Mouse (Mus musculus): ENCODE measurements at regions not wholly inside any gene's neighbourhood (a gene's known extent, or its start where the extent isn't known, plus 50 kb on each side); places are given as distances from the start of the nearest gene placed in this dataset.

DNA sequence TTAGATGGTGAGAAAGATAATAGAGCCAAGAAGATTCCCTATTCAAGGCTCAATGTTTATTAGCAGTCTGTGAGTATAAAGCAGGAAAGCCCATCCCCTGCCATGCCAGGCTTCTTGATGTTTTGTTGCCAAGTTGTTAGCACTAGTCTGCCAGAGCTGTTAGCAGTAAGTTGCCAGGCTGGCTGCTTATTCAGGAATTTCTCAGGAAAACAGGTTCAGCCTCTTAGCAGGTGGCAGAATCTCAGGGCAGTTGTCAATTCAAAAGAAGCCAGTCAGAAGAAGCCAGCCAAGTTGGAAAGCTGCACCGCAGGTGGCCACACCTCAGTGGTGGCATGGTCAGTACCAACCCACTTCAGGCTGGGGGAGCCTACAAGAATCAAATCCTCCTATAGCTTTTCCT lies 221.6 kb downstream of the Zpld1 start:
- ATAC-seq (ENCODE audit: insufficient number of reproducible peaks, insufficient read depth, low FRiP score, low read depth) = no peak
- Histone ChIP-seq H3K4me1 (ENCODE audit: control insufficient read depth in 2 of 2, insufficient read depth in 2 of 2, low read length in 2 of 2) (no peaks in the 10 kb centered on the region), H3K27ac (replicated peaks in 1 of 2; ENCODE audit: control insufficient read depth in 1 of 2, insufficient read depth in 1 of 2, low read depth in 2 of 2, low read length in 2 of 2) (no peak overlapping the region), H3K4me3 (ENCODE audit: control insufficient read depth in 1 of 2, insufficient read depth in 1 of 2, low read depth in 1 of 2, low read length in 2 of 2) (no peak overlapping the region), H3K9ac (ENCODE audit: low read length) (no peak overlapping the region), H3K36me3 (ENCODE audit: control insufficient read depth, insufficient read depth, low read length) (no peaks in the 10 kb centered on the region), H3K27me3 (ENCODE audit: control insufficient read depth, insufficient read depth, low read length) (no peaks in the 10 kb centered on the region), H3K4me2 (ENCODE audit: low read length) (no peak overlapping the region), H3K9me3 (ENCODE audit: control insufficient read depth, low read length) (no peaks in the 10 kb centered on the region)
- 58% methylated on average over 1 of the region's 1 CpGs for WGBS

DNA sequence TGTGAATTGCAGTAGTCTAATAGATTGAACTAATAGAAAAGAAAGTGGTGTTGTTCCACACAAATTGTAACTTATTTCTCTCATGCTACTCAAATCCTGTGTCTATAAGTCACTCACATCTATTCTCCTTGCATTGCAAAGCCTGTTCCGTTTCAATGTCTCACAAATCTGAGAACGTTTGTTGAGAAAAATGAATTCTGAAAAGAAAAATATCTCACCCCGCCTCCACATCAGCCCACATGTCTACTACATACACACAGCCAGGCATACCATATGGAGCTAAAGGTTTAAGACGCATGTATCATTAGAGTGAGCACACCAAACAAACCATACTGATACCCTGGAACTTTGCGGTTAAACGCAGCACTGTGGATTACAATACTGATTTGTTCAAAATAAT lies 258.0 kb downstream of the Zpld1 start:
- 84% methylated on average over 6 of the region's 6 CpGs for WGBS
- Histone ChIP-seq H3K27ac (replicated peaks in 1 of 2; ENCODE audit: control insufficient read depth in 1 of 2, insufficient read depth in 1 of 2, low read depth in 2 of 2, low read length in 2 of 2) (no peak overlapping the region), H3K4me1 (ENCODE audit: control insufficient read depth in 2 of 2, insufficient read depth in 2 of 2, low read length in 2 of 2) (no peaks in the 10 kb centered on the region), H3K4me3 (ENCODE audit: control insufficient read depth in 1 of 2, insufficient read depth in 1 of 2, low read depth in 1 of 2, low read length in 2 of 2) (no peak overlapping the region), H3K9ac (ENCODE audit: low read length) (no peak overlapping the region), H3K36me3 (ENCODE audit: control insufficient read depth, insufficient read depth, low read length) (no peaks in the 10 kb centered on the region), H3K27me3 (ENCODE audit: control insufficient read depth, insufficient read depth, low read length) (no peaks in the 10 kb centered on the region), H3K4me2 (ENCODE audit: low read length) (no peak overlapping the region), H3K9me3 (ENCODE audit: control insufficient read depth, low read length) (no peaks in the 10 kb centered on the region)
- no peak for ATAC-seq (ENCODE audit: insufficient number of reproducible peaks, insufficient read depth, low FRiP score, low read depth)

DNA sequence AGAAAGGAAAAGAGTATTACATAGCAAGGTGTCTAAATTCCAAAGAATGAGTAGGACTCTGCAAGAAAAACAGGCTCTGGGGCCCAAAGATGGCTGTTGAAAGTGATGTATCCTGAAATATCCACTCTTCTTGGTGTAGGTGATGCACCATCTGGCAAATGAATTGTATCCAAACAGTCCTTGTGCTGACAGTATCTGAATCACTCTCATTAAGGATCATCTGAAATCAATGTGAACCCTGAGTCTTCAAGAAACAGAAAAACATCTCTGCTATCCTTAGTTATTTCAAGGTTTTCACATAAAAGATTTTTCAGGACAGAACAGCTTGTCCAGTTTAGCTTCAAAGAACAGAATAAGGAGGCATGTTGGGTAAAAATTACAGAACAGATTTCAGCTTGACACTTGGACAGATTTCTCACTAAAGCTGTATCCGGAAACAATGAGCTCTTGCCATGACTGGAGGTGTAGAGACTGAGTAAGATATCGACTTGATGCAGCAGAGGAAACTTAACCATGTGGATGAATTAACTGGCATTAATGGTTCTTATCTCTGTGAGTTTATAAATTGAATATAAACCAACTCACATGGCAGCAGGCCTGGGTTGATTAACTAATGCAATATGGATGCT lies 296.0 kb downstream of the Zpld1 start:
- Histone ChIP-seq H3K4me3 (ENCODE audit: control insufficient read depth in 1 of 2, insufficient read depth in 1 of 2, low read depth in 1 of 2, low read length in 2 of 2) (no peak overlapping the region), H3K9me3 (ENCODE audit: control insufficient read depth, low read length) (no peaks in the 10 kb centered on the region), H3K27ac (replicated peaks in 1 of 2; ENCODE audit: control insufficient read depth in 1 of 2, insufficient read depth in 1 of 2, low read depth in 2 of 2, low read length in 2 of 2) (no peak overlapping the region), H3K9ac (ENCODE audit: low read length) (no peak overlapping the region), H3K27me3 (ENCODE audit: control insufficient read depth, insufficient read depth, low read length) (no peaks in the 10 kb centered on the region), H3K36me3 (ENCODE audit: control insufficient read depth, insufficient read depth, low read length) (no peaks in the 10 kb centered on the region), H3K4me2 (ENCODE audit: low read length) (no peak overlapping the region), H3K4me1 (ENCODE audit: control insufficient read depth in 2 of 2, insufficient read depth in 2 of 2, low read length in 2 of 2) (no peaks in the 10 kb centered on the region)
- ATAC-seq (ENCODE audit: insufficient number of reproducible peaks, insufficient read depth, low FRiP score, low read depth) = no peak
- WGBS = 85% methylated on average over 2 of the region's 2 CpGs

DNA sequence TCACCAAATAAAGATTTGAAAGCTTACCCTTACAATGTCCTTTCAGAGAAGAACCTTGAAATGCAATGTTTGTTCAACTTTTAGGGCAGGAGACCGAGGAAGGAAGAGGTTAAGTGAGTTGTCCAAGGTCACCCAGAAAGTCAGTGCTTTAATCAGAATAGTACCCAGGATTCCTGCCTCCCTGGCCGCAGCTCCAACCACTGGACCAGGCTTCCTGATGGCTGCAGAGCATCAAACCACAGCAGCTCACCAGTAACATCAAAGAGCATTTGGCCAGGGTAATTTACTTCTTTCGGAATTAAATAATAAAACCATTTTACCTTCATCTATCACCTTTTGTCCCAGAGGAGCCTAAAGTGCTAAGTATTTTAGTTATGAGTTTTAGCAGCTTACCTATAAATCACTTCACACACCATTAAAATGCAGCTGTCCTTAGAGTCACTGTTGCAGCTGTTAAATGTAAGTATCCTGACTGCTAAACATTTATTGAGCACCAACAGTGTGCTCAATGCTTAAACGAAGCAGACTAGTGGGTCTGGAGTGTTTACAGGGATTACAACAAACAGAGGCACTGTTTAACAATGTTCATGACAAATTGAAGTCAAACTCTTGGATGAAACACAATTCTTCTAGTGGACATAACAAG lies 306.1 kb downstream of the Zpld1 start:
- H3K4me1 ChIP-seq (ENCODE audit: control insufficient read depth in 2 of 2, insufficient read depth in 2 of 2, low read length in 2 of 2) = no peaks in the 10 kb centered on the region

DNA sequence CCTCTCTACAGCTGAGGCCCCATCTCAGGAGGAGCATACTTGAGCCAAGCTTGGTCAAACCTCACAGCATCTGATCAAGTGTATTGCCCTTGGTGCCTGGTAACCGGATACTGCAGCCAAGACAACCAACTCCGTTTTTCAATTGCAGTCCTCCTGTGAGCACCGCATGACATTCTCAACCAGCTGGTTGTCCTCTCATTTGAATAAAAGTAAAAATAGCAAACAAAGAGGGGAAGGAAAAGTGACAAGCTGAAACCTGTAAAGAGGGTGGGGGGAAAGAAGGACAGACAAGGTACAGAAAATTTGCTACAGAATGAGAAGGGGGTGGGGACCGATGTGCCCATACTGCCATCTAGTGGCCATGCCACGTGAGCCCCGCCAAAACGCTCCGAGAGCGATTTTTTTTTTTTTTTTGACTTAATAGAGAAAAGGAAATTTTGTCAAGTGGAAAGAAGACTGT lies 314.0 kb downstream of the Zpld1 start:
- Histone ChIP-seq H3K4me3 (ENCODE audit: control insufficient read depth in 1 of 2, insufficient read depth in 1 of 2, low read depth in 1 of 2, low read length in 2 of 2) (peak overlapping the region in 1 of 2 experiments; percentile 4; a peak in 1 of 4 replicates), H3K4me2 (ENCODE audit: low read length) (peak overlapping the region; percentile 59), H3K9me3 (ENCODE audit: control insufficient read depth, low read length) (no peaks in the 10 kb centered on the region), H3K27ac (replicated peaks in 1 of 2; ENCODE audit: control insufficient read depth in 1 of 2, insufficient read depth in 1 of 2, low read depth in 2 of 2, low read length in 2 of 2) (no peak overlapping the region), H3K9ac (ENCODE audit: low read length) (no peak overlapping the region), H3K4me1 (ENCODE audit: control insufficient read depth in 2 of 2, insufficient read depth in 2 of 2, low read length in 2 of 2) (no peaks in the 10 kb centered on the region), H3K36me3 (ENCODE audit: control insufficient read depth, insufficient read depth, low read length) (no peaks in the 10 kb centered on the region), H3K27me3 (ENCODE audit: control insufficient read depth, insufficient read depth, low read length) (no peaks in the 10 kb centered on the region)
- ATAC-seq (ENCODE audit: insufficient number of reproducible peaks, insufficient read depth, low FRiP score, low read depth) = no peak
- 2% methylated on average over 9 of the region's 9 CpGs for WGBS

More for the DNA sequence above, 306.1 kb downstream of the Zpld1 start:
- no peak overlapping the region for H3K9ac ChIP-seq (ENCODE audit: low read length)
- H3K27ac ChIP-seq (replicated peaks in 1 of 2; ENCODE audit: control insufficient read depth in 1 of 2, insufficient read depth in 1 of 2, low read depth in 2 of 2, low read length in 2 of 2) = no peak overlapping the region
- H3K9me3 ChIP-seq (ENCODE audit: control insufficient read depth, low read length) = no peaks in the 10 kb centered on the region
- H3K36me3 ChIP-seq (ENCODE audit: control insufficient read depth, insufficient read depth, low read length) = no peaks in the 10 kb centered on the region
- H3K27me3 ChIP-seq (ENCODE audit: control insufficient read depth, insufficient read depth, low read length) = no peaks in the 10 kb centered on the region
- no peak for ATAC-seq (ENCODE audit: insufficient number of reproducible peaks, insufficient read depth, low FRiP score, low read depth)
- no peak overlapping the region for H3K4me3 ChIP-seq (ENCODE audit: control insufficient read depth in 1 of 2, insufficient read depth in 1 of 2, low read depth in 1 of 2, low read length in 2 of 2)
- no peak overlapping the region for H3K4me2 ChIP-seq (ENCODE audit: low read length)
- WGBS = 50% methylated on average over 4 of the region's 4 CpGs

DNA sequence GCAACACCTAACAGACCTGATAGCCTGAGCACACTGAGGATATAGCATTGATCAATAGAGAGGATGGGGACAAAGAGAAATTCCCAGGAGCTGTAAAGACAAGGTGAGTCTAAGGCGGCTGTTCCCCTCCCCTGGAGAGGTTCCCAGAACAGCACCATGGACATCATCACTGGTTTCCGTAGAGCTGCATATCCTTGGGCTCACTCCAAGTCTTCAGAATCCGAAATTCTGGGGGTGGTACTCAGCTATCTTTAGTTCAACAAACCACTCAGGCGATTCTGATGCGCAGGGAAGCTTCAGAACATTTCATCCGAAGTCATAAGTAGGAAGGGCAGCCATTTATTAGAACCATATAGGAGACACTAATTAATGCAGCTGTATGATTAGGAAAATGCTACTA lies 327.4 kb downstream of the Zpld1 start:
- H3K4me3 ChIP-seq (ENCODE audit: control insufficient read depth in 1 of 2, insufficient read depth in 1 of 2, low read depth in 1 of 2, low read length in 2 of 2) = no peak overlapping the region
- no peaks in the 10 kb centered on the region for H3K36me3 ChIP-seq (ENCODE audit: control insufficient read depth, insufficient read depth, low read length)
- WGBS = 72% methylated on average over 6 of the region's 6 CpGs
- no peaks in the 10 kb centered on the region for H3K4me1 ChIP-seq (ENCODE audit: control insufficient read depth in 2 of 2, insufficient read depth in 2 of 2, low read length in 2 of 2)
- H3K9me3 ChIP-seq (ENCODE audit: control insufficient read depth, low read length) = no peaks in the 10 kb centered on the region; the same call in 1 of the 2 replicates
- H3K27ac ChIP-seq (replicated peaks in 1 of 2; ENCODE audit: control insufficient read depth in 1 of 2, insufficient read depth in 1 of 2, low read depth in 2 of 2, low read length in 2 of 2) = no peak overlapping the region
- no peak overlapping the region for H3K4me2 ChIP-seq (ENCODE audit: low read length)
- H3K9ac ChIP-seq (ENCODE audit: low read length) = no peak overlapping the region
- no peak for ATAC-seq (ENCODE audit: insufficient number of reproducible peaks, insufficient read depth, low FRiP score, low read depth)
- H3K27me3 ChIP-seq (ENCODE audit: control insufficient read depth, insufficient read depth, low read length) = no peaks in the 10 kb centered on the region

DNA sequence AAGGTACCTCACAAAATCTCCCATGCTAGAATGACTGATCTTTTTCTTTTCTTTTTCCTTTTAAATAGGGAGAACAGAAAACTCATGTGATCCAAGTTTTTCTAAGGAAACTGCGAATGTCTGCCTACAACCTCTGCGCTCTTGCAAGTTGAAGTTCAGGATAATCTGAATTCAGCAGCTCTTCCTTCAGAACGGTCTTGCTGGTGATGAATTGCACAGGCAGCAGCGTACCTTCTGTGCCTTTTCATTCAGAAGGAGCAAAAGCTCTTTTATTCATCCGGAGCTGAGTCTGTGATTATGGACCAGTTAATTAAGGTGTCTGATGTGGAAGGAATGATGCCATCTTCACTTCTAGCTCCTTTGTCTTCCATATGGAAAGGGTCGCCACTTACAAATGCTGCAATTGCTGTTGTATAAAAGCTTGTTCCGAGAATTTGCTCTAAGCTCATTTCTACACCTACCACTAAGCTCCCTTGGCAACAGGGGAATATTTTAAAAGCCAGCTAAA lies 353.9 kb downstream of the Zpld1 start:
- no peak overlapping the region for H3K9ac ChIP-seq (ENCODE audit: low read length)
- no peaks in the 10 kb centered on the region for H3K4me1 ChIP-seq (ENCODE audit: control insufficient read depth in 2 of 2, insufficient read depth in 2 of 2, low read length in 2 of 2)
- no peaks in the 10 kb centered on the region for H3K36me3 ChIP-seq (ENCODE audit: control insufficient read depth, insufficient read depth, low read length)
- H3K4me3 ChIP-seq (ENCODE audit: control insufficient read depth in 1 of 2, insufficient read depth in 1 of 2, low read depth in 1 of 2, low read length in 2 of 2) = no peak overlapping the region
- no peaks in the 10 kb centered on the region for H3K9me3 ChIP-seq (ENCODE audit: control insufficient read depth, low read length)
- H3K27me3 ChIP-seq (ENCODE audit: control insufficient read depth, insufficient read depth, low read length) = no peaks in the 10 kb centered on the region
- no peak overlapping the region for H3K27ac ChIP-seq (replicated peaks in 1 of 2; ENCODE audit: control insufficient read depth in 1 of 2, insufficient read depth in 1 of 2, low read depth in 2 of 2, low read length in 2 of 2)
- H3K4me2 ChIP-seq (ENCODE audit: low read length) = no peak overlapping the region
- ATAC-seq (ENCODE audit: insufficient number of reproducible peaks, insufficient read depth, low FRiP score, low read depth) = no peak
- WGBS = 80% methylated on average over 7 of the region's 7 CpGs
